Mouse (Mus musculus) megakaryocyte progenitor cell, adult 5-6 weeks (primary cell): ENCODE measurements around the gene Arrb2. TPM values are rescaled to one million over a fixed set of nuclear protein-coding genes. Genes with fewer than 3 reads are reported as not detected.
"Not testable (repeated sequence)": the region's sequence is repeated elsewhere in the genome, so short reads cannot be mapped to it uniquely, and the experiment has no call there.

ENCODE experiments used
- ATAC-seq: replicated peaks from 2 replicates; pipeline ENCODE4 v1.8.0; 2016; ENCODE audit warnings: mild to moderate bottlenecking, moderate TSS enrichment, inconsistent platforms; ENCODE audit not compliant: poor library complexity
- total RNA-seq, 2 experiments: library from RNA; stranded (forward) in 1 of 2; stranded (reverse) in 1 of 2; fragments of 157-497, 149-512 nt in 1 of 2; fragments of 200-1000 nt in 1 of 2; gene quantifications; 2 replicates each; pipeline versions ENCODE4 v1.2.3 to v1.2.4; 2015 to 2017

The Arrb2 gene
- total RNA-seq, 2 experiments from 2014 or later = 43.9 to 48.0 TPM

DNA sequence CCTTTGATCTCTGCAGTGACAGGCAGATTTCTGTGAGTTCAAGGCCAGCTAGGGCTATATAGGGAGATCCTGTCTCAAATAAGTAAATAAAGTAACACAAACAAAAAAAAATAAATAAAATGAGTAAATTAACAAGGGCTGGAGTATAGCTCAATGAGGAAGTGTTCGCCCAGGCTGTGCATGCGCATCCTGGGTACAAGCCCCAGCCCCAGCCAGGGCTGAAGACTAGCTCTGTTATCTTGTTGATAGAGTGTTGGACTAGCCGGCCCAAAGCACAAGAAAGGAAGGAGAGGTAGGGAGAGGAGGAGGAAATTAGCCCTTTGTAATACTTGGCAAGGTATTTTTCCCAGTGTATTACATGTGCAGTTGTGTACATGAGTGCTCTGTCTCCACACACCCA lies 11.5 kb downstream of the Arrb2 start:
- ATAC-seq = no peak

DNA sequence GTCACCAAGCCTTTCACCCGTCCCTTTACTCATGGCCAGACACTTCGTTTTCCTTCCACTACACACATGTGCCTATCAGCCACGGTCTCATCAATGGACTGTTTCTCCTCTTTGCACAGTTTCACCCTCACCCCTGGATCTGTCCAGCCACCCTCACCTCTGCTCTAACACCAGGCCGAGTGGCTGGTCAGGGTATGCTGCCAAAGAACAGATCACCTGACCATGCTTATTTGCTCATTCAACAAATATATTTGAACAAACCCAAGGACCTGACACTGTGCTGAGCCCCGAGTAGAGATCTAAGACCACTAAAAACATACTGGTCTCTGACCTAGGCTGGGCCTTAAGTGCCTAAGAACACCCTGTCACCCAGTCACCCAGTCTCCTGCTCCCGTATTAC lies 12.2 kb downstream of the Arrb2 start:
- ATAC-seq = no peak

DNA sequence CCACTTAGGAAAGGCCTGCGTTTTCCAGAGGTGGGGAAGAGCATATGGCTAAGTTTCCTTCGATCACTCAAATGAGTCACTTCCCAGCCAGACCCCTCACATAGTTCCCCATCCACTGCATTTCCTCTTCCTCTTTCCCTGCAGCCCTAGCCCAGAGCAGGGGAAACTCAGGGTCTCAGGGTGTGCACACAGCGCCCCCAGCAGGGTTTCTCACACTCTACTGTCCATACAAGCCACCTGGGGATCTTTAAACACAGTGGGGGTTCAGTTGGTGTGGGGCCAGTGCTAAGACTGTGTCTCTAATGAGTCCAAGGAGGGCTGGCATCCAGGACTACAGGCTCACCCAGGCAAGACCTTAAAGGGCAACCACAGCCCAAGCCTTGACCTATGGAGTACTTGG lies 14.3 kb downstream of the Arrb2 start:
- ATAC-seq = peak; percentile 79

DNA sequence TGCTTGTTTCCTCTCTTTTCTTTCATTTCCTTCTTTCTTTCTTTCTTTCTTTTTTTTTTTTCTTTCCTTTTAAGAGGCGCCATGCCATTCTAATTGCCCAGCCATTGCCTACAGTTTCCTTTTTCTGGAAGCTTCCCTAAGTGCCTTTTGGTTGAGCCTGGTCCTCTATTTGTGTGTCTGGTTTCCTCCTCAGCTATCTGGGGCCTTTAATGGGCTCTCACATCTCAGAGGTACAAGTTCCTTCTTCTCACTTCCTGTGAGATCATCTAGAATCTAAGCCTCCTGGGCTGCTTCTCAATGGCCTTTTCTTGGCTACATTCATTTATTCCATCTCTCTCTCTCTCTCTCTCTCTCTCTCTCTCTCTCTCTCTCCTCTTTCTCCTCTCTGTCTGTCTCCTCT lies 14.9 kb downstream of the Arrb2 start:
- no peak for ATAC-seq

DNA sequence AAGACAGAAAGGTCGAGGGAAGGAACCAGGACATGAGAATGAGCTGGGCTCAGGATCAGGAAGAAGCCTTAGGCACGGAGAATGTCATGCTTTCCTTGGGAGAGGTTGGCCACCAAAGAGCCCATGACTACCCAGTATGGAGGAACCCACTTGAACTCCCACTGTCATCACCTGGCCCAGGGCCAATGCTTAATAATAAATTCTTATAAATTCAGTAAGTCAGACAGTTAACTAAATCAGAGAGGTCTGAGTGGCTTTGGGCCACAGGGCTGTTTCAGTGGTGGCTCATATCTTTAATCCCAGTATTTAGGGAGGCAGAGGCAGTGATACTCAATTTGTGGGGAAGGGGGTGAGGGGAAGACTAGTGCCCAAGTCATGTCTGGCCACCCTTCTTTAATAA lies 18.5 kb downstream of the Arrb2 start:
- ATAC-seq = no peak

DNA sequence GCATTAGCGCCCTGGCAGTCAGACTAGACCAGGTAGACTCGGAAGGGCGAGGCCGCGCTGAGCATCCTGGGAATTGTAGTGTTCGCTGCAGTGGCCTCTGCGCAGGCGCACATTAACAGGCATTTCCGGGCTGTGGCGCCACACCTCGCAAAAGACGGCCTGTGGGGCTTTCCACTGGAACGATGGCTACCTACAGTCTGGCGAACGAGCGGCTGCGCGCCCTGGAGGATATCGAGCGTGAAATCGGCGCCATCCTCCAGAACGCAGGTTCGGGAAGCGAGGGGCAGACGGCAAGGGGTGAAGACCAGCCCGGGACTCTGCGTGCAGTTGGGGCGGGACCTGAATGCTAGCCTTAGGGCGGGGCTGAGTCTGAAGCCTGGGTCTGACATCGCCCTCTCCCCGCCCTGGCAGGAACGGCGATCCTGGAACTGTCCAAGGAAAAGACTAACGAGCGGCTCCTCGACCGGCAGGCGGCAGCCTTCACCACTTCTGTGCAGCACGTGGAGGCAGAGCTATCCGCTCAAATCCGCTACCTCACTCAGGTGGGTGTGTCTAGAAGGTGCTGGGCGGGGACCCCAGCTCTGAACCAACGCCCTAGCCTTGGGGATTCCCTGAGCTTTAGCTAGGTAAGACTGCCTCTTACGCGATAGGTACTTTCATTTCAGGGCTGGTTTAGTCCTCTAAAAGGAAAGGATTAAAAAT lies 19.5 kb downstream of the Arrb2 start, which contains the start of gene Med11:
TSS of gene Med11 (plus strand) at position 123 of the 702 bp plus-strand sequence.
- peak; percentile 93 for ATAC-seq

DNA sequence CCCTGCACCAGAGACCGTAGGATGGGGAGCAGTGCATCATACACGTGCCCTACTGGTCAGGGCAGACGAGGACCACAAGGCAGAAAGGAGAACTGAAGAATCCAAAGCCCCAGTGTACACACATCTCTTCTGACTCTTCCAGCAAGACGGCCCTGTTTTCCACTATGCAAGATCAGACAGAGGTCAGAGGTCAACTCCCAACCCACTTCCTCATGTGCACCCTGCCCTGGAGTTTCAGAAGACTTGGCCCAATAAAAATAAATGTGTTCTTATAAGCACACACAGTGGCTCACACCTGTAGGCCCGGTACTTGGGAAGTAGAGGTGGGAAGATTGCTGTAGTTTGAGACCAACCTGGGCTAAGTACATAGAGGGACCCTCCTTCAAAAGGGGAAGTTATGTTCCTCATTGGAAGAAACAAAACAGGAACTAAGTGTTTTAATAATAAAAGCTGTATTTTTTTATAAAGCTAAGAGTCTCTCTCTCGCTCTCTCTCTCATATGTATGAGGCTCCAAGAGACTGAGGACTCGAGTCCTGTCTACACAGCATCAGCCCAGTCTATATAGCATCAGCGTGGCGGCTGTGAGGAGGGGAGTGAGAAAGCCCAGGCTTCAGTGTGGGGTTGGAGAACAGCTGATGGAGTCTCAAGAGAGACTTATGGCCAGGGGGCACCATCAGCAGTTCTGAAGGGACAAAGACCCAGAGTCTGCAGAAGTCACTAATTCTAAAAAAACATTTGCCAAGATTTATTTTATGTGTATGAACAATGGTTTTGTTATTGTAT lies 21.0 kb downstream of the Arrb2 start:
- peak; percentile 35 for ATAC-seq

DNA sequence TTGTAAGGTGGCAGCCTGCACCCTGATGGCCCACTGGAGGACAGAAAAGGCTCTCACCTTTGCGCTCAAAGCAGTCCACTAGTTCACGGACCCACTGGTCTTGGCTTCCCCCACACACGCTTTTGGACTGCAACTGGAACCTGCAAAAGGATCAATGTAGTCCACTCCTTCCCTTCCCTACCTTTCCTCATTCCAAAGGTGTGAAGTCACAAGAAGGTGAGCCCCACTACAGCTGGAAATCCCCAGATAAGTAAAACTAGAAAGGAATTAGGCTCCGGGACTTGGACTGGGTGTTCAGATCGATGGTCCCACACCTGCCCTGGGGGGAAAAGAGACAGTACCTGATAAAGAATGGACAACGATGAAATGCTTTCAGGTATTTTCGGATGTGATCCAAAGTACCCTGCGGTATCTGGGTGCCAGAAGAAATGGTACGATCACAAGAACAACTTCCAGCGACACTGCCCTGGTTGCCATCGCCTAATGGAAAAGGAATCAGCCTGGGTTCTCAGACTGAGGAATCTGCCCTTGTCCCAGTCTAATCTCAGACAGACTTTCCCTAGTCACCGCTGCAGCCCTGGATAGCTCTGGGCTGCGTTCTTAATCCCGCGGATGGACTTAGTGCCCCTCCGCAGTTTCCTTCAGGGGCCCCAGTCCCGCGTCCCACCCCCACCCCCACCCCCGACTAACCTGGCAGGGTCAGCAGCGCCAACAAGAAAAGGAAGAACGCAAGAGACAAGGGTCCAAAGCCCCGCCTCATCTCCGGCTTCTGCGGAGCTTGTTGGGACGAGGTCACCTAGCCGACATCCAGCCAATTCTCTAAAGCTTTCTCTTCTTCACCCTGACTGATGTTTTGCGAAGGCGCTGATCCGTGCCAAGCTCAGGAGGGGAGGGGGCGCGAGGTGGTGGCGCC lies 26.5 kb downstream of the Arrb2 start, which contains the start of gene Zmynd15:
TSS of gene Zmynd15 (plus strand) at position 746 of the 913 bp plus-strand sequence.
- ATAC-seq = no peak

DNA sequence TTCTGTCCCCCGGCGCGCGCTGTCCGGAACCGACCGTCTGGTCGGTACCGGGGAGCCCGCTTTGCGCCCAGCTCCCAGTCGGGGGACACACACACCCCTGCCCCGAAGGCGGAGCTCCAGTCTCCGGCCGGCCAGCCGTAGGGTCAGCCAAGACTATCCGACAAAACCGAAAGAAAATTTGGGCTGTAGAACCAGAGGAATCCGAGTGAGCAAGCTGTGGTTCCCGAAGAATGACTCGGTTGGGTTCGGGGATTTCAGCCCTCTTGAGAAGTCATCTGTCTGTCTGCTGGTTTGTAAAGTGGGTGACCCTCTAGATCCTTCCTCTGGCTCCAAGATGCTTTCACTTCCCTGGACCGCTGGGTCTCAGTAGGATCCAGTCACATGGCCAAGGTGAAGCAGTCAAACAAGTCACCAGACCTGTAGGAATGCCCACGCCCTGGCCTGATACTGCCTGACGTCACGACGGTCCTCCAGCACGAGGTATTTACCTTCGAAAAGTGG lies 27.2 kb downstream of the Arrb2 start, which contains the start of gene Cxcl16:
TSS of gene Cxcl16 (minus strand) at position 384 of the 501 bp plus-strand sequence.
- peak; percentile 31; the same call in 1 of the 2 replicates for ATAC-seq

DNA sequence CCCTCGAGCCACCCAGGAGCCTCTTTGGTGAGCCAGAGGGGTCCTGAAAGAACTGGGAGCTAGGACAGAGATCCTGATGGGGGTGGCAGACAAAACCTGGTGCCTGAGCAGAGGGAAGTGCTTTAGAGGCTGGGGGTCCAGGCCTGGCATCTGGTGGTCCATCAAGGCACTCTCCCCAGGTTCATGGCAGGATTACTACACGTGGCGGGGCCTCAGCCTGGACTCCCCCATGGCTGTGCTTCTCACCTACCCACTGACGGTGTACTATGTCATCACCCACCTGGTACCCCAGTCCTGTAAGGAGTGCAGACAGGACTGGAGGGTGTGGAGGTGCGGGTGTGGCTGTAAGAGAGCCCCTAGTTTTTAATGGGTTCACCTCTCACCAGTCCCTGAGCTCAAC lies 31.5 kb downstream of the Arrb2 start:
- no peak for ATAC-seq

DNA sequence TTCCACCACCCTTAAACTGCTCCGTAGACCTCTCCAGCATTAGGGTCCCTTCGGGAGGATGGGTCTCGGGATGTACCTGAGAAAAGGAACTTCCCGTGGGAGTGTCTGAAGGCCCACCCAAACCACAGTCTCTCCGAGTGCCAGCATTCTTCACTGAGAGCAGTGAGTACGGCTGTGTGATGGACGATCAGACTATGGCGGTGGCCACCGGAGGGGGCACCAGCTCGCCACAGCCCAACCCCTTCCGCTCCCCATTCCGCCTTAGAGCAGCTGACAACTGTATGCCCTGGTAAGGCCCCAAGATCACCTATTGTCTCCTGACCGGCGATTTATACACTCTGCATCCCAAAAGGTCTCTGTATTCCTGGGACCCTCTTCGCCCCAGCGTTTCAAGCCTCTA lies 32.8 kb downstream of the Arrb2 start:
- no peak for ATAC-seq

DNA sequence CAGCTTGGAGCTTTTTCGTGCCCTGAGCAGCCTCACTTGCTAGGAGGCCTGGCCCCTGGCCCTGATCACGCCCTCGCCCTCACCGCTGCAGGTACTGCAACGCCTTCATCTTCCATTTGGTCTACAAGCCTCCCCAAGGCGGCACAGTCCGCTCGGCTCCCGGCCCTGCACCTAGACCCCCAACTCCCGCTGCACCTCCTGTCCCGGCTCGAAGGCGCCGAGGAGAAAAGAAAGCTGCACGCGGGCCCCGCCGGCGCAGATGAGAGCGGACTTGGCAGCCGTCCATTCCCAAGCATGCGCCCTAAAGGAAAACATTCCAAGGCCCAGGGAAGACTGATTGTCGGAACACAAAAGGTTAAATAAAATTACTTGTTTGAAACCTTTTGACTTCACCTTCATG lies 33.4 kb downstream of the Arrb2 start:
- no peak for ATAC-seq

DNA sequence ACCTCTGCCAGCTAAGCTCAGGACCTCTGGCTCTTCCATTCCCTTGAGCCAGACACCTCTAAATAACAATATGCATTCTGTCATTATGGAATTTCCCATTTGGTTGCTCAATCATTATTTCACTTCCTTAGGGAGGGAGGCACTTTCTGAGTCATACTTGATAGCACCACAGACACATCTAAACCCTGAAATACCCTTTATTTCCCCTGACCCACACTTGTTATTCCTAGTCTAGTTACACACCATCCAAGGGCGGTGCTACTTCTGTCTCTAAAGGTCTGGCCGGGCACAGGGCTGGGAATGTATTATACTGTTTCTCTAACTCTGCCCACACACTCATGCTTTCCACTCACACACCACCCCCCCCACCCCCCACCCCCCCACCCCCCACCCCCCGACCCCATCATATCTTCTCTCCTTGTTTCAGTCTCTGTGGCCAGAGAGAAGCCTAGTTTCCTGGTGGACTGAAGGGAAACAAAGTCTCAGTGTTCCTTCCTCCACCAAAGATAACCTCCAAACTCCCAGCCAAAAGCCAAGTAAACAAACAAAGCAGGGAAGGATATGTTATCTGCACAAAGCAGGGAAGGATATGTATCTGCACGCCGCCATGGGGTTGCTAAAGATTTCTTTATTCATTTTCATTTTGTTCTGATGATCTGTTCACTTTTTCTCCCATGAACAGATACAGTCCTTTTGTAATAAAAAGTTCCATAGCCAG lies 35.6 kb downstream of the Arrb2 start:
- ATAC-seq = no peak

DNA sequence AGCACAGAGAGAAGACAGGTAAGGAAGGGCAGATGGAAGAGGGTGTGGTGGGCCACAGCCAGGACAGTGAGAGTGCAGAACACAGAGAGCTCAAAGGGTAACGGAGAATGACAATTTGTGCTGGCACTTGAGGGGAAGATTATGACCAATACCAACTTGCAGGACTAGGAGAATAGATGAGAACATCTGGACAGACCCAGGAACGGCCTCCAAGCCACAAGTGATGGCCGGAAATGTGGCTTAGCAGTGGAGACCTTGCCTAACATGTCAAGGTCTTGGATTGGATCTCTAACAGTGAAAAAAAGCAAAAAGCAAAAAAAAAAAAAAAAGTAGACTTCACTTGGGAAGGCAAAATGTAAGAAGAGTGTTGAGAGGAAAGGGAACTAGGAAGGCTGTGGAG lies 37.3 kb downstream of the Arrb2 start:
- no peak for ATAC-seq

DNA sequence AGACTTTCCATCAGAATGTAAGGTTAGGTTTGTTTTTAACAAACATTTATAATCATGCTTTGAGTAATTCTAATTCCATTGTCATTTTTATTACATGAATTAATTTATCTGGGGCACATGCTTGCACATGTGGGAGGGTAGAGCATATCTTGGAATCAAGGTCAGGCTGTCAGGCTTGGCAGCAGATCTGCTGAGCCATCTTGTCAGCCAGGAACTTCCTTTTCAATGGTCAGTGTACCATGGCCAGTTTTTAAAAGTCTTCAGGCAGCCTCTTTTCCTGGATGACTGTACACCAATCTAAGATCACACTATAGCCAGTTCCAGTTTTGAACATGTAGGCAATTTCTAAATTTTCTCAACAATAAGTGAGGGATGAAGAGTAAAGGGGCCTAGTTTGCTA lies 40.3 kb downstream of the Arrb2 start:
- ATAC-seq = no peak

DNA sequence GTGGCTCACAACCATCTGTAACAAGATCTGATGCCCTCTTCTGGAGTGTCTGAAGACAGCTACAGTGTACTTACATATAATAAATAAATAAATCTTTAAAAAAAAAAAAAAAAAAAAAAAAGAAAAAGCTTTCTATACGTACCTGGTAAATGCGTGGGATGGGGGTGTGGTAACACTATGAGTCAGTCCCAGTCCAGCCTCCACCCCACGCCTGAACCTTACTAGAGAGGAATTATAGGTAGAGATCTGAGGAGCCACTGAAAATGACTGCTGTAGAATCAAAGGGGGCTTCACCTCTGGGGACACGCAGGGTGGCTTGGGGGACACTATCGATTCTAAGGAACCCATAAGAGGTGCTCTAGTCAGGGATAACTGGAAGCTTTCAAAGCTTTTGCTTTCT lies 40.9 kb downstream of the Arrb2 start:
- ATAC-seq = not testable (repeated sequence)

DNA sequence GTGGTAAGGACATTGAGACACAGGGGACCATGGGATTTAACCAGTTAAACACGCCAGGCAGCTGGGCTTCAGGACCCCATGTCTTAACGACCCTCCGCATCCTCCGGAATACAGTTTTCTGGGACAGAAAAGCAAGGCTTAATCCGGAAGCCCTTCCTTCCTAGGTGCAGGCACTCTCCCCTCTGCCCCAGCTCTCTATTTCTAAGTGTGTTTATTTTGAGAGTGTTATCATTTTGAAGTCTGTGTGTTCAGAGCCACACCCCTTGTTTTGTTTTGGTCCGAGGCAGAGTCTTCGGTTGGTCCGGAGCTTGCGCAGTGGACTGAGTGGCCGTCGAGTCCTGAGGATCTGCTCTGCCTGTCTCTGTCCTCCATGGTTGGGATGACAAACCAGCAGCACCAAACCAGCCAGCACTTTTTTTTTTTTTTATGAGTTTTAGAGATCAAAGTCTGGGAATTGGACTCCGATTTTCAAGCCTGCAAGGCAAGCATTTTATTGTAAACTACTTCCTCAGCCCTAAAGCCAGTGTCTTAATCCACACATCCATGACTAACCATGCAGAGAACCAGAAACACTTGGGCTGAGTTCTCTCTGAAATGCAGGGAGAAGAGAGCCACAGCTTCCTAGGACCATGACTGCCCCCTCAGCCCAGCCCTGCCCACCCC lies 42.6 kb downstream of the Arrb2 start:
- ATAC-seq = no peak

DNA sequence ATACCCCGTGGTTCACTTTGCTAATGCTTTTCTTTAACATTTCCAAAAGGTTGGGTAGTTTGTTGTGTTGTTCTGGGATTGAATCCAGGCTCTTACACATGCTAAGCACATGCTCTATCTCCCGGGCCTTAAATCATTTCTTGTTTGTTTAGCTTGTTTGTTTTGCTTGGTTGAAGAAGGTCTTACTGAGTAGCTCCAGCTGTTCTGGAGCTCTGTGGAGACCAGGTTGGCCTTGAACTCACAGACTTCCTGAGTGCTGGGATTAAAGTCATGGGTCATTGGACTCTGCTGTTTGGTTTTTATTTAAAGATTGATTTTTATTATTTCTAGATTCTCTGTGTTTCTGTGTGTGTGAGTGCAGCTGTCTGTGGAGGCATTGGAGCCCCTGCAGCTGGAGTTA lies 53.1 kb downstream of the Arrb2 start:
- no peak for ATAC-seq

DNA sequence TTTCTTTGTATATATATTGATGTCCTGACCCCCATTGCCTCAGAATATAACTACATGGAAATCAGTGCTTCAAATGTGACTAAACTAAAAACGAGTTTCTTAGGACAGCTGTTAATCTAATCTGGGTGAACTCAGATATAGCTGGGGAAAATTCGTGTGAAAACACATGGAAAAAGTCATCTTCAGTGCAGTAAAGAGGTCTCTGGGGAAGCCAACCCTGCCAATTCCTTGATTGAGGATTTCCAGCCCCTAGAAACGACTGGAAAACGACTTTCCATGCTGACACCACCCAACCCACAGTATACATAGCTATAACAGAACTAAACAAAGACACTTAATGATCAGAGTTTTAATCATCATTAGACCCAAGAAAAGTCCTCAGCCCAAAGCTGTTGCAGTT lies 55.4 kb downstream of the Arrb2 start:
- ATAC-seq = no peak

DNA sequence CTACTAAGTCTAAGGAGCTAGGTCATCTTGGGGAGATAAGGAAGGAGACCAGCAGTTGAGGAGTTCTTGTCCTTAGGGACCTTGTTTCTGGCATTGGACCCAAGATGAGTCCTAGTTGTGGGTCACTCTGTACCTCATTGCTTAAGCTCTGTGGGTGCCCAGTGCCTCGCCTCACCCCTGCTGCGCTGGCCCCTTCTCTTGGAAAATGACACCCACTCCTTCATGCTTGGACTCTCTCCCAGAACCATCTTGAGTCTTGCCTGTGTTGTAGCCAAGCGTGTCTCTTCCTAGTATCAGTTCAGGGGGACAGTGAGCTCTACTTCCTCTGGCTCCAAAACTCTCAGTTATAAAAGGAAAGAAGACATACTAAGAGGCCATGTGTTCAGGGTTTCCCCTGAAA lies 56.7 kb downstream of the Arrb2 start:
- ATAC-seq = no peak
